Mouse (Mus musculus): ENCODE results near the gene Caln1. TPM values are rescaled to one million over a fixed set of nuclear protein-coding genes. Genes with fewer than 3 reads are reported as not detected.

Gene Caln1
- polyA plus RNA-seq, 1 experiment from 2014 or later: 10.1 TPM

DNA sequence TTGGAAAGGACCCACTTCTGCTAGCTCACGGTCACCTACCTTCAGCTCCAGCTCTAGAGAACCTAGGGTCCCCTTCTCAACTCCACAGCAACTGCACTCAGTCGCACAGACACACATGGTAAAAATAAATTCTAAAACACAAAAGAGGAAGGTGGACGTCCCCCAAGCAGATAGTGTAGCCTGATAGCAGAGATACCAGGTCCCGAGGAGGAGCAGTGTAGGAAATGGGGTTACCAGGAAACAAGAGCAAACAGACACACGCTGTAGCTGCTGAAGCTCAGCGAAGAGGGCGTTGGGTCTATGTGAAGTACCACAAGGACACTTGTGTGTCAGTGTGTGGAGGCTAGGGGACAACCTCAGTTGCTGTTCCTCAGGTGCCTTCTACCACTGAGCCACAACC, 24.3 kb upstream of the Caln1 start:
- no peak overlapping the region for H3K4me2 ChIP-seq
- H3K4me3 ChIP-seq: no peak overlapping the region
- 97% methylated on average over 7 of the region's 7 CpGs for WGBS
- H3K27me3 ChIP-seq: no peaks in the 10 kb centered on the region
- no peak overlapping the region for H3K9ac ChIP-seq
- no peak overlapping the region for H3K27ac ChIP-seq
- no peak for ATAC-seq (ENCODE audit: low FRiP score)
- peaks cover 9% of the 10 kb centered on the region for H3K4me1 ChIP-seq (replicated peaks)
- peaks cover 49% of the 10 kb centered on the region for H3K36me3 ChIP-seq
- H3K9me3 ChIP-seq: peaks cover 9% of the 10 kb centered on the region

DNA sequence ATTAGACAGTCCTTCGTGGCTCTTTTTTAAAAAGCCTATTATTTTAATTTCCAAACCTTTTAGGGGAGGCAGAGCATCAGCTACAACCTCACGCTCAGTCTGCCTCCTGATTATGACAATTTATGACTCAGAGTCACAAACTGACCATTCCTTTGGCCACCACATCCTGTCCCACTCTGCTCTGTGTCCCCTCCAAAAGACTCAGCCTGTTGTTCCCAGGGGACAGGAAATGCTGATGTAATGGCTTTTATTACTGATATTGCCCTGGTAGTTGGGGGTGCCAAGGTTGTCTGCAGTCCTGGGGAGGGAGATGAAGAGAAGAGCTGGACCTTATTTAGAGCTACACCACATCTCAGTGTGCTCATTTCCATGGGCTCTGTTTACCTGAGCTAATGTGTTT, 23.4 kb upstream of the Caln1 start:
- 93% methylated on average over 2 of the region's 2 CpGs for WGBS
- Histone ChIP-seq H3K4me1 (replicated peaks) (peaks cover 9% of the 10 kb centered on the region), H3K4me3 (no peak overlapping the region), H3K36me3 (peaks cover 41% of the 10 kb centered on the region), H3K9me3 (peaks cover 9% of the 10 kb centered on the region), H3K4me2 (no peak overlapping the region), H3K9ac (no peak overlapping the region), H3K27ac (no peak overlapping the region), H3K27me3 (no peaks in the 10 kb centered on the region)
- ATAC-seq (ENCODE audit: low FRiP score): no peak

DNA sequence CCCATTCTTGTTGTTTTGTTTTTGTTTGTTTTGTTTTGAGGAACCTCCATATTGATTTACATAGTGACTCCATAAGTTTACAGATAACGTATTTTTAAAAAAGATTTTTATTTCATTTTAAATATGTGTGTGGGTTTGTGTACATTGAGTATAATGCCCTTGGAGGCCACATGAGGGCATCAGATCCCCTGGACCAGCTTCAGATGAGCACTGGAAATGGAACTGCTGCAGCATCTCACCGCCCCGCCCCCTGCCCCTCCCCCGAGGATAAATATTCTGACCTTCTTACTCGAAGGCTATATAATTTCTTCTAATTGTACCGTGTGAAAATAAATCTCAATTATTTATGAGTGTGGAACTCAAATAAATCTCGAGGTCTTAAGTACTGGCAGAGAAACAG, 14.0 kb upstream of the Caln1 start:
- H3K27me3 ChIP-seq: no peaks in the 10 kb centered on the region
- H3K36me3 ChIP-seq: no peaks in the 10 kb centered on the region
- no peak overlapping the region for H3K27ac ChIP-seq
- no peak for ATAC-seq (ENCODE audit: low FRiP score)
- no peak overlapping the region for H3K4me2 ChIP-seq
- no peaks in the 10 kb centered on the region for H3K9me3 ChIP-seq
- H3K9ac ChIP-seq: no peak overlapping the region
- 66% methylated on average over 7 of the region's 7 CpGs for WGBS
- no peak overlapping the region for H3K4me3 ChIP-seq
- H3K4me1 ChIP-seq (replicated peaks): no peaks in the 10 kb centered on the region

DNA sequence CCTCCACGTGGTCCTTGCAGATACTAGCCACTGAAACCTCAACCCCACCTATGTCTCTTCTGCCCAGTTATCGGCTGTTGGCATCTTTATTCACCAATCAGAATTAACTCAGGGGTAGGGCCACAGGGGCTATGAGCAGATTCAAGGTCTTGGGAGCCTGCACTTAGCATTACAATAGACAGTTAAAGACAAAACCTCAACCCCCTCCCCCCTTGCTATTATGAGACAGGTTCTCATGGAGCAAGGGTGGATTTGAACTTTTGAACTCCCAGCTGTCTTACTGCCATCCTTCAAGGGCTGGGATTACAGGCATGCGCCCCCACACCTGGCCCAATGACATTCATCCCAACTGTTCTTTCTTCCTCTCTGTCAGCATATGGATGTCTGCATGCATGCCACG, 6.1 kb upstream of the Caln1 start:
- H3K4me3 ChIP-seq: no peak overlapping the region
- no peak overlapping the region for H3K4me2 ChIP-seq
- H3K9ac ChIP-seq: no peak overlapping the region
- no peaks in the 10 kb centered on the region for H3K4me1 ChIP-seq (replicated peaks)
- ATAC-seq (ENCODE audit: low FRiP score): no peak
- H3K27me3 ChIP-seq: no peaks in the 10 kb centered on the region
- H3K9me3 ChIP-seq: no peaks in the 10 kb centered on the region
- WGBS: 48% methylated on average over 4 of the region's 4 CpGs
- H3K36me3 ChIP-seq: no peaks in the 10 kb centered on the region
- H3K27ac ChIP-seq: no peak overlapping the region

DNA sequence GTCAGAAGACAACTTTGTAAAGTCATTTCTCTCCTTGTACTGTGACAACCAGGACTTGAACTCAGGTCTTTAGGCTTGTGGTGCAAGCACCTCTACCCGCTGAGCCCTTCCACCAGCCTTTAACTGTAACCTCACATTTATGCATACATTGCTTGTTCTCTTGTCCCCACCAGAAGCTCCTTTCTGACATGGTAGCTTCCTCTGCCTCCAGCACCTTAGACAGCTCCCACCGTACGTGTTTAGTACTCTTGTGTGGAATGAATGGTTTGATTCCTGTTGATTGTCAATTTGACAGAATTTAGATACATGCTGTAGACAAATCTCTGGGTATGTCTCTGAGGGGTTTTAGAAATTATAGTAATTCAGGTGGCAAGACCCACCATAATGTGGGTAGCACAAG, 5.5 kb upstream of the Caln1 start:
- Histone ChIP-seq H3K9me3 (no peaks in the 10 kb centered on the region), H3K4me2 (no peak overlapping the region), H3K4me3 (no peak overlapping the region), H3K36me3 (no peaks in the 10 kb centered on the region), H3K27ac (no peak overlapping the region), H3K4me1 (replicated peaks) (no peaks in the 10 kb centered on the region), H3K9ac (no peak overlapping the region), H3K27me3 (no peaks in the 10 kb centered on the region)
- 56% methylated on average over 3 of the region's 3 CpGs for WGBS
- ATAC-seq (ENCODE audit: low FRiP score): no peak

DNA sequence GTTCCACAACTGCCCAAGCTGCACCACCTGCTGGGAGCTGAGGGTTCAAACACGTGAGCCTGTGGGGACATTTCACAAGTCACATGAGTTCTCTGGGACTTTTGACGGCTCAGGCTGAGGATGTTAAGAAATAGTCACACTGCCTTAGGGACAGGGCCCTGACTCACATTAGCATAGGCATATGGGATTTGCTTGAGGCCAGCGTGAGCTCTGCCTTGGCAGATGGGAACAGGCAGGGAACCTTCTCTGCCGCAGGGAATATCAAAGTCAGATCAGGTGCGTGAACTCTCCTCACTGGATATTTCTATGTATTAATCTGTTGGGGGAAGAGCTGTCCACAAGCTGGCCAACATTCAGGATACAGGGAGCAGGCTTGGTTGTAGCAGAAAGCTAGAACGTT, 1.0 kb upstream of the Caln1 start:
- Histone ChIP-seq H3K4me1 (replicated peaks) (no peaks in the 10 kb centered on the region), H3K4me2 (no peak overlapping the region), H3K9me3 (no peaks in the 10 kb centered on the region), H3K27ac (no peak overlapping the region), H3K27me3 (no peaks in the 10 kb centered on the region), H3K4me3 (no peak overlapping the region), H3K9ac (no peak overlapping the region), H3K36me3 (no peaks in the 10 kb centered on the region)
- 74% methylated on average over 6 of the region's 6 CpGs for WGBS
- no peak for ATAC-seq (ENCODE audit: low FRiP score)

DNA sequence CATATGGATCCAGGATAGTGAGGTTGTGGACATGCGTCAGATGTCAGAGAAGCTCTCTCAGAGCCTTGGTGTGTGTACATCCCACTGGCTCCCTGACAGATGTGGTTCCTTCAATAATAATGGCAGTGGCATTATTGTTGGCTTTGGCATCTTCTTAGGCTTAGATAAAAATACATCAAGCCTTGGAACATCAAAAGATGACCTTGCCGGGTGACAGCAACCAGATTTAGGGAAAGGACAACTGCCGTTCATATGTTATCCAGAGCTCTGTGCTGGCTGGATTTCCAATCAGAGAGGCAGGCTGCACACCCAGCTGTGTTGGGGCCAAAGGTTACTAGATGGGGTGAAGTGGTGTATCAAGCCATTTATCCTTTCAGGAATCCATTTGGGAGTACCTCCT, 6.2 kb downstream of the Caln1 start:
- whole genome bisulfite sequencing: 89% methylated on average over 3 of the region's 3 CpGs

DNA sequence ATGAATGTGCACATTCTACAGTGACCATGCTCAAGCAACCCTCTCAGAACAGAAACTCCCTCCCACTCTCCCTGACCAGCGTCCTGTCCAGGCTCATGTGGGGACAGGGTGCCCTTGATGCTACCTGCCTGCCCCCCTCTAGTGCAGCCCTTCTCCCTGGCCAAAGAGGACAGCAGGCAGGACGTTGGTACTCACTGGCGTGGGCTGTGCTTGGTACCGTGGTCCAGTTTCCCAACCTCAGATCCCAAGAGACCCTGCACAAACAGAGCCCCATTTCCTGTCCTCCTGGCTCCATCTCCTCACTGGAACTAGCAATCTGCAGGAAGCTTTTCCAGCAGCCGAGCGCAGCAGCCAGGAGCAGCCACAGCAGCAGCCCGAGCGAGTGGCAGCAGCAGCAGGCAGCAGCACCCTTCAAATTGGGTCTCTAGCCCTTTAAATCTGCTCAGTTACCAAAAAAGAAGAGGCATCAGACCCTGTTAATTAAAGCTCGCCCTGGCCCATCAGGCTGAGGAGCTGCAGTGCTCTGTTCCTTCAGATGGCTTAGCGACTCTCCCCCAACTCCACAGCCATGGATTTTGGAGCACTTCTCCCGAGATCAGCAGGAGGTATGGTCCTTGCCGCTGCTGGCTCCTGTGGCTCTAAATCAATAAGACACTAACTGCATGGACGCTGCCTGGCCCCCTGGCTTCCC, 15.1 kb downstream of the Caln1 start, which contains the start of gene A330070K13Rik:
TSS of gene A330070K13Rik (minus strand) at position 410 of the 691 bp plus-strand sequence.
- H3K4me1 ChIP-seq (replicated peaks): peaks cover 16% of the 10 kb centered on the region
- WGBS: 20% methylated on average over 13 of the region's 13 CpGs
- no peaks in the 10 kb centered on the region for H3K36me3 ChIP-seq
- no peaks in the 10 kb centered on the region for H3K9me3 ChIP-seq
- no peaks in the 10 kb centered on the region for H3K27me3 ChIP-seq
- peak within 1 kb of the TSS; percentile 52 for H3K4me2 ChIP-seq
- peak within 1 kb of the TSS; percentile 22 for H3K4me3 ChIP-seq
- H3K9ac ChIP-seq: peak within 1 kb of the TSS; percentile 59
- no peak for ATAC-seq (ENCODE audit: low FRiP score)
- H3K27ac ChIP-seq: no peak within 1 kb of the TSS

More for the DNA sequence above, 6.2 kb downstream of the Caln1 start:
- Histone ChIP-seq H3K9me3 (0 out of 2 replicates have a peak, but pooled peaks cover 6% of the 10 kb centered on the region), H3K4me2 (no peak overlapping the region), H3K27me3 (no peaks in the 10 kb centered on the region), H3K4me1 (replicated peaks) (no peaks in the 10 kb centered on the region), H3K36me3 (no peaks in the 10 kb centered on the region), H3K27ac (no peak overlapping the region), H3K4me3 (no peak overlapping the region), H3K9ac (no peak overlapping the region)
- ATAC-seq (ENCODE audit: low FRiP score): no peak

DNA sequence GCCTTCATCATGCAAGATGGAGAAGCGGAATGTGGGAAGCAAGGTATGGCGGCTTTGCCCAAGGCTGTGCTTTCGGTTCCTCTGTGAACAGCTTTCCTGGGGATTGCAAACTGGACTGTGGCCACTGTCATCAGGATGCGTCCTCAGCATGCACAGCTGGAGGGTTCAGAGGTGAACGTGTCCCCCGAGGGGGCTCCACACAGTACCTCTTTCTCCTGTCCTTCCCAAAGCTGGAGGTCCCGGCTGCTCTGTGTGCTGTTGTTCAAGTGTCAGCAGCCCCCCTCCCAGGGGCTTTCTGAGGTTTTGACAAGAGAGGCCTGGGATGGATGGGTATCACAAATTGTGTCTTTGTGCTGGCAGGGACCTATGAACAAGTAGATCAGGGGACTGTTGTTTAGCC, 17.2 kb downstream of the Caln1 start:
- H3K4me2 ChIP-seq: no peak overlapping the region
- H3K4me3 ChIP-seq: no peak overlapping the region
- no peaks in the 10 kb centered on the region for H3K36me3 ChIP-seq
- no peak overlapping the region for H3K27ac ChIP-seq
- H3K9ac ChIP-seq: no peak overlapping the region
- WGBS: 47% methylated on average over 7 of the region's 7 CpGs
- no peaks in the 10 kb centered on the region for H3K9me3 ChIP-seq
- no peaks in the 10 kb centered on the region for H3K27me3 ChIP-seq
- peaks cover 16% of the 10 kb centered on the region for H3K4me1 ChIP-seq (replicated peaks)
- ATAC-seq (ENCODE audit: low FRiP score): no peak

DNA sequence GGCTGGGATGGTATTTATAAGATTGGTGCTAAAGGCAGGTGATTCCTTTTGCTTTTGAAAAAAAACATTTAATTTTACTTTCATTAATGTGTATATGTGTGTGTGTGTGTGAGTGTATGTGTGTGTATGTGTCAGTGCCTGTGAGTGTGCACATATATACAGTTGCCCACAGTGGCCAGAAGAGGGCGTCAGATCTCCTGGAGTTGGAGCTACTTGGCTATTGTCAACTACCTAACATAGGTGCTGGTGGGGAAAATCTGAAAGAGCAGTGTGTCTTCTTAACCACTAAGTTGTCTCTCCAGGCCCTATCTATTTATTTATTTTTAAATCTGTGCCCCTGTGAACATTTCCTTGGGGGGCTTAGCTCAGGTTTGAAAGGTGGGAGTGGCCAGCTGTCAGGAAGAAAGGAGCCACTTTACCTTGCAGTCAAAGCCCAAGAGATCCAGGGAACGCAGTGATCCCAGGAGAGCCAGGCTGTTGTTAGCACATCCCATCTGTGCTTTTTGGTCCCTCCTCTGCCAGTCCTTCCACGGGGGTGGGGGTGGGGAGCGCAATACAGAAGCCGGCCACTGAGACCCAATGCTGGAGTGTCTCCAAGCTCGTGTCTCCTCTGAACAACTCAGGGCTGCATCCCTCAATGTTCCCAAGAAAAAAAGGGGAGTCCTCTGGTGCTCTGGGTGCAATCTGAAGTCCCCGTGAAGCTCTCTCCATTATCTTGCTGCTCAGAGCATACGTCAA, 24.5 kb downstream of the Caln1 start:
- Histone ChIP-seq H3K27ac (no peak overlapping the region), H3K9me3 (no peaks in the 10 kb centered on the region), H3K36me3 (no peaks in the 10 kb centered on the region), H3K4me1 (replicated peaks) (peaks cover 16% of the 10 kb centered on the region), H3K4me2 (no peak overlapping the region), H3K4me3 (no peak overlapping the region), H3K9ac (no peak overlapping the region), H3K27me3 (no peaks in the 10 kb centered on the region)
- ATAC-seq (ENCODE audit: low FRiP score): no peak
- whole genome bisulfite sequencing: 45% methylated on average over 8 of the region's 8 CpGs

DNA sequence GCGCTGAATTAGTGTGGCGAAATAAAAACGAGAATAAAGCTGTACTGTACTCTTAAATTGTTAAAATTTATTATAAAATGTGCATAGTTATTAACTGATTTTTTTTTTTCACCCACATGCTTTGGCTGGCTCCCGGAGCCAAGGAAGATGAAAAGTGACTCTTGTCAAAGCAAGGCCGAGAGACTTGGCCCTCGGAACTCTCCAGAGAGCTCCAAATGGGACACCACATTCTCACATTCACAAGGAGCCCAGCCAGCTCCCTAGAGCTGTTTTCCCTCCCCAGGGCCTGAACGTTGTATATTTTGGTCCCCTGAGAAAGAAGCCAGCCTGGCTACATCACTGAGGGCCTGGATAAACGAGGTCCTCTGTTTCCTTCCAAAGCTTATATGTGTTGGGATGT, 25.1 kb downstream of the Caln1 start:
- Histone ChIP-seq H3K4me3 (no peak overlapping the region), H3K4me1 (replicated peaks) (peaks cover 16% of the 10 kb centered on the region), H3K36me3 (no peaks in the 10 kb centered on the region), H3K27ac (no peak overlapping the region), H3K9me3 (no peaks in the 10 kb centered on the region), H3K4me2 (no peak overlapping the region), H3K27me3 (no peaks in the 10 kb centered on the region), H3K9ac (no peak overlapping the region)
- WGBS: 74% methylated on average over 8 of the region's 8 CpGs
- no peak for ATAC-seq (ENCODE audit: low FRiP score)

DNA sequence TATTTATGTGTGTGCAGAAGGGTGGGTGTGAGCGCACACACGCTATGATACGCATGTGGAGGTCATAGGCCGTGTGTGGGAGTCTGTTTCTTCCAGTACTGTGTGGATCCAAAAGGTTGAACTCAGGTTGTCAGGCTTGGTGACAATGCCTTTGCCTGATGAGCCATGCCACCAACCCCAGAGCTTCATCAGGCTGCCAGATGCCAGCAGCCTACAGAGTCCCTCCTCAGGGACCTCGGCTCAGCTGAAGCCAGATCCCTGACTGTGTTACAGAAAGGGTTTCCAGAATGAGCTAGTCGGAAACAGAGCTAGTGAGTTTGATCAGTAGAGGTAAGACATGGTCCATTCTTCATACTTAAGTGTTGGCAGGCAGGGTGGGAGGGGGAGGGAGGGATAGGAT, 25.9 kb downstream of the Caln1 start:
- WGBS: 67% methylated on average over 6 of the region's 6 CpGs
- 0 out of 2 replicates have a peak overlapping the region, but pooled peaks have one; percentile 10 for H3K27ac ChIP-seq

More for the DNA sequence above, 25.9 kb downstream of the Caln1 start:
- Histone ChIP-seq H3K4me1 (replicated peaks) (peaks cover 16% of the 10 kb centered on the region), H3K4me2 (no peak overlapping the region), H3K36me3 (no peaks in the 10 kb centered on the region), H3K27me3 (no peaks in the 10 kb centered on the region), H3K9ac (no peak overlapping the region), H3K4me3 (no peak overlapping the region), H3K9me3 (no peaks in the 10 kb centered on the region)
- ATAC-seq (ENCODE audit: low FRiP score): no peak
